In the genomic region with DNA sequence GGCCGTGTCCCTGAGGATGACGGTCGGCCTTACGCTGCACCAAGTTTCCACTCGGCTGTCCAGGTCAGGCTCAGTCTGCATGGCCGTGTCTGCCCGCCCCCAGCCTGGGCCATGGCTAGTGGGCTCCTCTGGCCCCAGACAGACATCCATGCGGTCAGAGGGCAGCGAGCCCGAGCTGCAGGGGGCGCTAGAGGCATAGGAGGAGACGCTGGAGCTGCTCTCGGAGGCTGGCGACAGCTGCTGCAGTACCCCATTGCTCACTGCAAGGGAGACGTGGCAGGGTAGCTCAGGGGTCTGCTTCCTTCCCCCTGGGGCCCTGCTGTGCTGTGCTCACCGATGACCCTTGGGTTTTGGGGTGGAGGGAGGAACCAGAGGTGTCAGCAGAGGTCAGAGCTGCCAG, we compare ENCODE assay signal across 8 mouse cellular contexts. TPM values are rescaled to one million over a fixed set of nuclear protein-coding genes. Genes with fewer than 3 reads are reported as not detected.
DNase-seq lines count a peak whose midpoint lies in the region; ATAC-seq and TF ChIP-seq lines count a peak whose summit lies in the region.

No protein-coding gene starts in this region.

- H3K4me3 ChIP-seq in midbrain, postnatal 0 days (ENCODE audit: low read depth, low read length): no peak overlapping the region
- H3K4me3 ChIP-seq in midbrain, embryonic 16.5 days (ENCODE audit: low read depth, low read length): no peak overlapping the region
- H3K4me3 ChIP-seq in limb, embryonic 10.5 days: no peak overlapping the region

- no peaks in the 10 kb centered on the region for H3K36me3 ChIP-seq in midbrain, postnatal 0 days (ENCODE audit: insufficient read depth, low read length)
- H3K36me3 ChIP-seq in midbrain, embryonic 16.5 days (ENCODE audit: control insufficient read depth, insufficient read depth, low read length): no peaks in the 10 kb centered on the region
- H3K36me3 ChIP-seq in limb, embryonic 10.5 days: no peaks in the 10 kb centered on the region

- no peaks in the 10 kb centered on the region for H3K9me3 ChIP-seq in midbrain, postnatal 0 days (ENCODE audit: low read length)
- H3K9me3 ChIP-seq in midbrain, embryonic 16.5 days (replicated peaks; ENCODE audit: control insufficient read depth, low read length, poor library complexity, severe bottlenecking): no peaks in the 10 kb centered on the region
- H3K9me3 ChIP-seq in limb, embryonic 10.5 days (replicated peaks): no peaks in the 10 kb centered on the region

- H3K9ac ChIP-seq in midbrain, postnatal 0 days (replicated peaks; ENCODE audit: low read length, poor library complexity, severe bottlenecking): no peak overlapping the region
- no peak overlapping the region for H3K9ac ChIP-seq in midbrain, embryonic 16.5 days (ENCODE audit: low read depth, low read length)

- H3K27ac ChIP-seq in midbrain, postnatal 0 days (ENCODE audit: low read depth, low read length): no peak overlapping the region
- no peak overlapping the region for H3K27ac ChIP-seq in midbrain, embryonic 16.5 days (ENCODE audit: low read length)
- H3K27ac ChIP-seq in limb, embryonic 10.5 days: 0 out of 2 replicates have a peak overlapping the region, but pooled peaks have one; percentile 44

- peak; percentile 68 to 71 for DNase-seq in adrenal gland, adult 18-20 months (ENCODE audit: low spot score in 2 of 2)
- DNase-seq in adrenal gland, adult 8-10 months: no peak
- no peak for DNase-seq in midbrain, postnatal 0 days (ENCODE audit: low spot score)
- DNase-seq in embryo, embryonic 9.5 days (ENCODE audit: extremely low spot score): peak; percentile 59
- DNase-seq in limb, embryonic 10.5 days (ENCODE audit: low spot score): no peak
- peak; percentile 43 to 54 for DNase-seq in natural killer cell, adult 2 months (ENCODE audit: low spot score in 2 of 2)
- no peak for DNase-seq in left cerebral cortex, adult 9 months (ENCODE audit: low spot score in 2 of 2)

- H3K4me1 ChIP-seq in midbrain, postnatal 0 days (ENCODE audit: insufficient read depth, low read length): no peaks in the 10 kb centered on the region
- H3K4me1 ChIP-seq in midbrain, embryonic 16.5 days (ENCODE audit: control insufficient read depth, insufficient read depth, low read length): 0 out of 2 replicates have a peak, but pooled peaks cover 2% of the 10 kb centered on the region
- peaks cover 44% of the 10 kb centered on the region for H3K4me1 ChIP-seq in limb, embryonic 10.5 days

- WGBS in midbrain, postnatal 0 days: 39% methylated on average over 16 of the region's 16 CpGs
- 29% methylated on average over 16 of the region's 16 CpGs for WGBS in midbrain, embryonic 16.5 days
- WGBS in limb, embryonic 10.5 days: 29% methylated on average over 16 of the region's 16 CpGs

- H3K4me2 ChIP-seq in midbrain, postnatal 0 days (ENCODE audit: low read depth, low read length, poor library complexity, severe bottlenecking): no peak overlapping the region
- H3K4me2 ChIP-seq in midbrain, embryonic 16.5 days (ENCODE audit: low read length): no peak overlapping the region

- ATAC-seq in midbrain, postnatal 0 days (ENCODE audit: low FRiP score): no peak
- no peak for ATAC-seq in midbrain, embryonic 16.5 days

- H3K27me3 ChIP-seq in midbrain, postnatal 0 days (ENCODE audit: insufficient read depth, low read length): no peaks in the 10 kb centered on the region; the same call in 1 of the 2 replicates
- no peaks in the 10 kb centered on the region for H3K27me3 ChIP-seq in midbrain, embryonic 16.5 days (ENCODE audit: control insufficient read depth, insufficient read depth, low read depth, low read length)
- H3K27me3 ChIP-seq in limb, embryonic 10.5 days (ENCODE audit: low read depth, poor library complexity, severe bottlenecking): peaks cover 50% of the 10 kb centered on the region

- peak; percentile 38 for TF ChIP-seq CTCF in midbrain, postnatal 0 days (IDR thresholded peaks at IDR 0.05)

RNA-seq across cellular contexts. Expression of gene Pdzd7, which starts 8.7 kb away (rescaled TPM):
- total RNA-seq in adrenal gland, adult 18-20 months (2021): under 1 TPM; 0.13 to 0.48 TPM
- under 1 TPM; 0.12 to 1.00 (median 0.56) TPM for total RNA-seq in adrenal gland, adult 8-10 months (2022)
- total RNA-seq in midbrain, postnatal 0 days (2014; rRNA removed): 5.9 and 7.2 TPM in 2 replicates
- polyA plus RNA-seq in midbrain, postnatal 0 days (2015; fragmentation: Nextera tagmentation; extraction: Ambion mirVana): 2.9 and 3.4 TPM in 2 replicates
- polyA plus RNA-seq in midbrain, embryonic 16.5 days (2015; fragmentation: Nextera tagmentation; extraction: Ambion mirVana): 2.9 and 3.9 TPM in 2 replicates
- polyA plus RNA-seq in limb, embryonic 10.5 days (2016; fragmentation: Nextera tagmentation; extraction: Ambion mirVana): 0.20 and 0.28 TPM in 2 replicates

RNA-seq across cellular contexts. Expression of gene Sfxn3, which starts 10.4 kb away (rescaled TPM):
- total RNA-seq in adrenal gland, adult 18-20 months (2021): 10 to 100 TPM; 50.1 to 51.8 TPM
- 10 to 100 TPM; 53.1 to 96.1 (median 73.9) TPM for total RNA-seq in adrenal gland, adult 8-10 months (2022)
- 72.2 and 85.8 TPM in 2 replicates for total RNA-seq in midbrain, postnatal 0 days (2014; rRNA removed)
- polyA plus RNA-seq in midbrain, postnatal 0 days (2015; fragmentation: Nextera tagmentation; extraction: Ambion mirVana): 101 and 102 TPM in 2 replicates
- polyA plus RNA-seq in midbrain, embryonic 16.5 days (2015; fragmentation: Nextera tagmentation; extraction: Ambion mirVana): 95.9 and 101 TPM in 2 replicates
- 4.6 and 8.4 TPM in 2 replicates for polyA plus RNA-seq in limb, embryonic 10.5 days (2016; fragmentation: Nextera tagmentation; extraction: Ambion mirVana)

RNA-seq across cellular contexts. Expression of gene Lzts2, which starts 22.7 kb away (rescaled TPM):
- total RNA-seq in adrenal gland, adult 18-20 months (2021): 10 to 100 TPM; 70.6 to 72.7 TPM
- total RNA-seq in adrenal gland, adult 8-10 months (2022): 100 to 1,000 TPM; 100 to 121 (median 110) TPM
- 32.8 and 40.4 TPM in 2 replicates for total RNA-seq in midbrain, postnatal 0 days (2014; rRNA removed)
- polyA plus RNA-seq in midbrain, postnatal 0 days (2015; fragmentation: Nextera tagmentation; extraction: Ambion mirVana): 12.9 TPM in 2 replicates
- 15.5 and 17.2 TPM in 2 replicates for polyA plus RNA-seq in midbrain, embryonic 16.5 days (2015; fragmentation: Nextera tagmentation; extraction: Ambion mirVana)
- 87.5 and 90.8 TPM in 2 replicates for polyA plus RNA-seq in limb, embryonic 10.5 days (2016; fragmentation: Nextera tagmentation; extraction: Ambion mirVana)

RNA-seq across cellular contexts. Expression of gene Mrpl43, which starts 30.6 kb away (rescaled TPM):
- total RNA-seq in adrenal gland, adult 18-20 months (2021): 10 to 100 TPM; 45.2 to 48.3 TPM
- 10 to 100 TPM; 44.2 to 57.9 (median 48.4) TPM for total RNA-seq in adrenal gland, adult 8-10 months (2022)
- 55.7 and 87.6 TPM in 2 replicates for total RNA-seq in midbrain, postnatal 0 days (2014; rRNA removed)
- polyA plus RNA-seq in midbrain, postnatal 0 days (2015; fragmentation: Nextera tagmentation; extraction: Ambion mirVana): 98.8 and 105 TPM in 2 replicates
- polyA plus RNA-seq in midbrain, embryonic 16.5 days (2015; fragmentation: Nextera tagmentation; extraction: Ambion mirVana): 88.6 and 92.9 TPM in 2 replicates
- polyA plus RNA-seq in limb, embryonic 10.5 days (2016; fragmentation: Nextera tagmentation; extraction: Ambion mirVana): 69.8 and 75.3 TPM in 2 replicates

RNA-seq across cellular contexts. Expression of gene Twnk, which starts 31.4 kb away (rescaled TPM):
- total RNA-seq in adrenal gland, adult 18-20 months (2021): 10 to 100 TPM; 24.7 to 30.5 TPM
- total RNA-seq in adrenal gland, adult 8-10 months (2022): 10 to 100 TPM; 34.8 to 40.2 (median 37.5) TPM
- total RNA-seq in midbrain, postnatal 0 days (2014; rRNA removed): 6.1 and 6.4 TPM in 2 replicates
- polyA plus RNA-seq in midbrain, postnatal 0 days (2015; fragmentation: Nextera tagmentation; extraction: Ambion mirVana): 6.8 and 7.1 TPM in 2 replicates
- polyA plus RNA-seq in midbrain, embryonic 16.5 days (2015; fragmentation: Nextera tagmentation; extraction: Ambion mirVana): 13.6 and 16.0 TPM in 2 replicates
- 39.2 and 45.4 TPM in 2 replicates for polyA plus RNA-seq in limb, embryonic 10.5 days (2016; fragmentation: Nextera tagmentation; extraction: Ambion mirVana)

Comparison
In these comparisons a context has a peak if more than half of its experiments do, and no peak if none do; other contexts are left out.
1. DNase-seq: peak in adrenal gland, adult 18-20 months (2 of 2), embryo, embryonic 9.5 days (single experiment) and natural killer cell, adult 2 months (2 of 2); none in adrenal gland, adult 8-10 months (single experiment), midbrain, postnatal 0 days (single experiment), limb, embryonic 10.5 days (single experiment) and left cerebral cortex, adult 9 months (0 of 2).